Mouse (Mus musculus) right cerebral cortex, postnatal 4 days (tissue): ENCODE results near the gene Cd83.

Source experiments
- DNase-seq: peaks from one replicate; pipeline ENCODE4 v3.0.0-alpha.2; 2022

Cd83 gene

GRCm38 (mm10) chr13:43774605-43775426 lies 9.8 kb upstream of the Cd83 start:
- no peak for DNase-seq

GRCm38 (mm10) chr13:43775427-43775733 lies 9.2 kb upstream of the Cd83 start:
- no peak for DNase-seq

DNA sequence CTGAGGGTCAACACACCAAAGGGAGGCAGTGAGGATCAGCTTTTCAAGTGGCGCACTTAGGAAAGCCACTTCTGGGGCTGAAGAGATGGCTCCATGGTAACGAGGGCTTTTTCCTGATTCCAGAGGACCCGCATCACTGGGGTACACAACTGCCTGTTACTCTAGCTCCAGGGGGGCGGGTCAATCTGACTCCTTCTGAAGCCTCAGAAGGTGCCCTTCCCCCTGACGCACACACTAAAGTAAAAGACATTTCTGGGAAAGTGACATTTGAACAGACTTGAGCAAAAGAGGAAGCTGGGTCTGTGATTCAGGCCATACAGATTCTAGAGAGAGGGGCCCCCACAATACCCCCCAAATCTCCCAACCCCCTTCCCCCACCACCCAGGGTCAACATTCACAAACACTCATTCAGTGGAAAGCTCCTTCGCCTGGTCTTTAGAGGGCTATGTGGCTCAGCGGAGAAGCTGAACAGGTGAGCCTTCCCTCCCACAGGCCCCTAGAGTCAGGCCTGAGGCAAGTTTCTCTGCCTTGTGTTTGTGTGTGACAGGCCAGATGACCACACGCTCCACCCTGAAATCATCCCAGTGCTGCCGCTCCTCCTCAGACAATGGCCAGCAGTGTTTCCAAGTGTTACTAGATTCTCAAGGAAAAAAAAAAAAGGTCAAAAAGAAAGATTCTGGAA lies 7.1 kb upstream of the Cd83 start:
- DNase-seq: no peak

DNA sequence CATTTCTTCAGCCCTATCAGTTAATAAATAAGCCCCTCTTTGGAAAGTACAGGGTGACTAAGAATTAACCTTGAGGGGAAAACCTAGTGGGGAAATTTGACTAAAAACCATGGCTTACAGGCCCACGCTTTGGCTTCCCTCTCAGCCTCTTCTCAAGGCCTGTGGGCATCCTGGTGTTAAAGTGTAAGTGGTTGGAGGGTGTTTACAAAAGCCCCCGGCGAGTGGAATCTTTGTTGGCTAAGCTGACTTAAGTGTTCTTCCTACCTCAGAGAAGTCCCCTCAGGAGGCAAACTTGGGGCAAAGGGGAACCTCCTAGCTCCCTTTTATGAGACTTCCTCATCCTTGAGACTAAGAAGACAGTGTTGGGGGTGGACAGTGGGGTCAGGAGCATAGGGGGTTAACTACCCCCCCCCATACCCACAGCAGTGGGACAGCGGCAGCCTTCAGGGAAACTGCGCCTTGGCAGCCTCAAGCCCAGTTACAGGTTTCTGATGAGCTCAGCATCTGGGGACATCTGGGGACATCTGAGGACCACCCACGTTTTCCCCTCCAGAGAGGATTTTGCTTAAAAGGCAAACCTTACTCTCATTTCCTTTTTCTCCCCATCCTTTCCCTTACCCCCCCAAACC lies 6.4 kb upstream of the Cd83 start:
- DNase-seq: no peak

GRCm38 (mm10) chr13:43778971-43779370 lies 5.6 kb upstream of the Cd83 start:
- DNase-seq: no peak

DNA sequence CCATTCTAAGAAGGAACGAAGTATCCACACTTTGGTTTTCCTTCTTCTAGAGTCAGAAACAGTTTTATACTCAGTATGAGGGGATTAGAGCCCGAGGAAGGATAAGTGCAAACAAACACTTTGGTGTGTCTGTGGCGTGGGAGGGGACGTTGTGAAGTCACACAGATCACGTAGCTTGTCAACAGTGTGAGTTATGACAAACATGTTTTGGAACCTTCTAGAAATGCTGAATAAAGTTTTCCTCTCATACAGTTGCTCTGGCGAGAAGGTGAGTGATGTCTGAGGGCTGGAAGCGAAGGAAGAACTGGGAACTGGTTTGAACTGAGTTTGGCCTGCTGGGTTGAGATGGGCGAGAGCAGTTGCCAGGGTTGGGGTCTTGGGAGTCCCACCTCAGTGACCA lies 4.5 kb upstream of the Cd83 start:
- DNase-seq: no peak

DNA sequence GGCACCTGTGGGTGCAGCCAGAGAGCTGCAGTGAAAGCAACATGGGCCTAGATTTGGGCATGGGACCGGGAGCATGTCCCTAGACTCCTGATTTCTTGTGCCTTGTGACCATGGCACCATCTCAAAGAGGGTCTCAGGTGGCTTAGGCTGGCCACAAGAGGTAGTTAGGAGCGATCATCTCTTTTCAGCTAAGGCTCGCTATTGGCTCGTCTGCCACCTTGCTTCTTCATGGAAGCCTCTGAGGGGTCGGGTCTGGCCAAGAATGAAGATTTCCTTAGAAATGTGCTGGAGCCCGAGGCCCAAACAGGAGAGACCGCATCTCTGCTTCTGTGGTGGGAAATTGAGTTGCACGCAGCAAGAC lies 1.1 kb downstream of the Cd83 start:
- DNase-seq: no peak

DNA sequence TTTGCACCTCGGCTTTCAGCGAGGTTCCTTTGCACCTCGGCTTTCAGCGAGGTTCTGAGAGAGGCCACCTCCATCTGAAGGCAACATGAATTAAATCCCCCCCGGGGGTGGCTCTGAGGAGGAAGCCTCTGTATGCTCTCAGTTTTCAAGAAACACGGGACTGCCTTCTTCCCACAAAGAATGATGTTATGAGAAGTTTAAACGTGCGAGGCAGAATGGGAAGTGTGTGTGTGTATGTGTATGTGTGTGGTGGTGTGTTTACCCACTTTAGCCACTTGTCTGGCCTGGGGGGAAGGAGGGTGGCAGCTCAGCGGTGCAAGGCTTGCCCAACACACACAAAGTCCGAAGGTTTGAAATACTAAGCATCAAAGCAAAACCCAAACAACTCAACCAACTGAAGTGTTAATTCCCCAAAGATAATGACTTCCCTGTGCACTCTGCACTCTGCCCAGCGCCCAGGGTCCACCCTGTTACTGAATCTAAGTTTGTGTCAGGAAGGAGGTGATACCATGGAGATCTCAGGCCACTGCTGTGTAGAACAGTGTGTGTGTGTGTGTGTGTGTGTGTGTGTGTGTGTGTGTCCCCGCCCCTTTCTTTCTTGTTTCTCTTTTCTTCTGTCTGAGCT lies 1.7 kb downstream of the Cd83 start:
- DNase-seq: no peak

DNA sequence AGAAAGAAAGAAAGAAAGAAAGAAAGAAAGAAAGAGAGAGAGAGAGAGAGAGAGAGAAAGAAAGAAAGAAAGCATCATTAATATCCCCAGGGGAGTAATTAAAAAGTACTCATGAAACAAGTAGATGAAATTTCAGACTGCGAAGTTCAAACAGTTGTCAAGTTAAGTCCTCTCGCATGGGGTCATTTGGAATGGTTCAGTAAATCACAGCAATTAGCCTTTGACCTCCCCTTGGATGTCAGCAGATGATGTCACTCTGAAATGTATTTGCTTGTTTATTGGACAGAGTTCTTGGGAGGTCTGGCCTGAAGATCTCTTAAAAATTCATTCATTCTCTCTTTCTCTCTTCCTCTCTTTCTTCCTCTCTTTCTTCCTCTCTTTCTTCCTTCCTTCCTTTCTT lies 2.7 kb downstream of the Cd83 start:
- no peak for DNase-seq

GRCm38 (mm10) chr13:43788071-43788470 lies 3.5 kb downstream of the Cd83 start:
- DNase-seq: no peak

DNA sequence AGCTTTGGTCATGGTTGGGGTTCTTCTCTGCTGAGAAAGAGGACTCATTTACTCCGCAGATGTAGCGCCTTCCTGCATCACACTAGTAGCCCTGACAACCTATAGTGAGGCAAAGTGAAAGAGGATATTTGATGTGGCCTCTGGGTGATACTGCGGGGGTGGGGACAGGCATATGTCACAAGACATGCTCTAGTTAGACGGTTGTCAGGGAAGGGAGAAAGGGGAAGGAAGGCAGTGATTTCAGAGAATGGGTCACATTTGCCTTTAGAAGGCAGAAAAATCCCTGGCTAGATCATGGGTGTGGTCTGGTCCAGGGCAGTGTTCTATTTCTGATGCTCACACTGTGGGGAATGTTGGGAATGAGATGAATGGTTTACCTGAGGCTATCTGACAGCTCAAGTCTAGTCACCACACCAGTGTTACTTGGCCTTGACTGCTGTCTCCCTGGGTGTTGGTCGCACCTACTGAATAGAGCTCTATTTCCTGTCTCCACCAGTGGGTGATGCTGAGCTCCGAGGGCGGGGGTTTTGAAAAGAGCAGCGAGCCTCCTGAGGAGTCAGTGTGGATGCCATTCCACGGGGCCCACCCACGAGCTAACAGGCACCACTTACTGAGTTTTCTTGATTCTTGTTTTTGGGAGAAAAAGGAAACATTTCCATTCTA lies 4.5 kb downstream of the Cd83 start:
- no peak for DNase-seq

DNA sequence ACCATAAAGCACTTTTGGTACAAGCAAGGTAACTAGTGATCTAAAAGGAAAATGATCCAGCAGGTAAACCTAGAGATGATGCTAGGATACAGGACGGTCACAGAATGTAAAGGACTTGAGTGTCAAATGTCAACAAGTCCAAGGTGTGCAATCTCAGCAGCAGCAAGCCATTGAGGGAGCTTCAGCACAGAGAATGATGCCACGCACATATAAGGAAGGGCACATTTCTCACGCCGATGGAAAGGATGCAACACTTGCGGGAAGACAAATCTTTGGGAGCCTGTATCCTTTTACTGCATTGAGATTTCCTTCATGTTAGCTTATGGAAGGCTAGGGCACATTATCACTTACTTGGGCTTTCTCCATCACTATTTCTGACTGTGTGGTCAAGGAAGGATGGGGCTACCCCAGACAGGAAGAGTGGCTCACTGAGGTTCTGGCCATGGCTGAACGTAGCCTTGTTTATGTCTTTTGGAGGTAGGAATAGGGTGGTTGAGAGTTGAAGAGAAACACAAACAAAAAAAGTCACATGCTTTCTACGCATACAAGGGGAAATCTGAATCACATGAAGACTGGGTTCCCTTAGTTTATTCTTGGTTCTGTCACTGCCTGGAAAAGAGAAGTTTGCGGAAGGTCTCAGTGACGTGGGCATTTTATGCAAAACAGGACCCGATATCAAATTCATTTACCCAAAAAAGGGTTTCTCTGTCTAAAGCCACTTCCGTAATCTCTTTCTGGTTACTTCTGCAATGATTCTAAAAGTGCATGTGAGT lies 5.8 kb downstream of the Cd83 start:
- DNase-seq: no peak

- DNase-seq: peak; percentile 49
Measured at GRCm38 (mm10) chr13:43795334-43795733, 10.8 kb downstream of the Cd83 start.

GRCm38 (mm10) chr13:43798655-43799054 lies 14.1 kb downstream of the Cd83 start:
- no peak for DNase-seq

GRCm38 (mm10) chr13:43800136-43800535 lies 15.6 kb downstream of the Cd83 start:
- DNase-seq: no peak

- no peak for DNase-seq
Measured at GRCm38 (mm10) chr13:43801961-43802360, 17.4 kb downstream of the Cd83 start.

DNA sequence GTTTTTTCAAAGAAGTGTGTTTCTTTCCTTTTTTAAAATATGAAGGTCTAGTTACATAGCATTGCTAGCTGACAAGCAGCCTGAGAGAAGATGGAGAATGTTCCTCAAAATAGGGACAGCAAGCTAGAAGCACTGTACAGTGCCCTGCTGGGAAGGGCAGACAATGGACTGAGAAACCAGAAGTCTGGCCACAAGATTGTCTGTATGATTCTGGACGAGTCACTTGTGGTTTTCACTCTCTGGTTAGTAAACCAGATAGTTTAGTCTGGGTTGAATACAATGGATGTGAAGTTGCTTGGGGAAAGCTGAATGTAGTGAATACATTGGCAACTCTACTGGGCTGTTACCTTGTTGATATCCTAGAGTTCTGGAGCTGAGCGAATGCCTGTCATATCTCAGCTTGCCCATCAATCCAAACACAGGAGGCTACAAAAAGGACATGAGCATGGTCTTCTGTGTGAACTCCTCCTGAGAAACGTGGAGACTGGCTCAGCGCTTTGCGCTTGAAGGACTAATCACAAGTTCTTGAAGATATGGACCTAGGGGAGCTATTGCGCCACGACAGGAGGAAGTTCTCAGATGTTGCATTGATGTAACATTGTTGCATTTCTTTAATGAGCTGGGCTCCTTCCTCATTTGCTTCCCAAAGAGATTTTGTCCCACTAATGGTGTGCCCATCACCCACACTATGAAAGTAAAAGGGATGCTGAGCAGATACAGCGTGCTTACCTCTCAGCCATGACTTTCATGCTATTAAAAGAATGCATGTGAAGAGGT lies 18.0 kb downstream of the Cd83 start:
- no peak for DNase-seq

DNA sequence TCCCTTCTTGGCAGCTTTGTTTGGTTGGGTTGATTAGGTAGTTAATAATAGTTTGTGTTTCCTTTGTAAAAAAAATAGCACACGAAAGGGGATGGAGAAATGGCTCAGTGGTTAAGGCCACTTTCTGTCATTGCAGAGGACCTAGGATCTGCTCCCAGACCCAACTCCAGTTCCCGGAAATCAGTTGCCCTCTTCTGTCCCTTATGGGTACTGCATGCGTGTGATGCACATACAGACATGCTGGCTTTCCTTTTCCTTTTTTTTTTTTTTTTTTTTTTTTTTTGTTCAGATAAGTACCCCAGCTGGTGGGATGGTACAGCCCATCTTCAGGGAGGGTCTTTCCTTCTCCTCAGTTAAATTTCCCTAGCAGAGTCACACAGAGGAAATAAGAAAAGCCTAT lies 20.1 kb downstream of the Cd83 start:
- DNase-seq: no peak

- DNase-seq: no peak
Measured at GRCm38 (mm10) chr13:43805159-43805758, 20.7 kb downstream of the Cd83 start.

DNA sequence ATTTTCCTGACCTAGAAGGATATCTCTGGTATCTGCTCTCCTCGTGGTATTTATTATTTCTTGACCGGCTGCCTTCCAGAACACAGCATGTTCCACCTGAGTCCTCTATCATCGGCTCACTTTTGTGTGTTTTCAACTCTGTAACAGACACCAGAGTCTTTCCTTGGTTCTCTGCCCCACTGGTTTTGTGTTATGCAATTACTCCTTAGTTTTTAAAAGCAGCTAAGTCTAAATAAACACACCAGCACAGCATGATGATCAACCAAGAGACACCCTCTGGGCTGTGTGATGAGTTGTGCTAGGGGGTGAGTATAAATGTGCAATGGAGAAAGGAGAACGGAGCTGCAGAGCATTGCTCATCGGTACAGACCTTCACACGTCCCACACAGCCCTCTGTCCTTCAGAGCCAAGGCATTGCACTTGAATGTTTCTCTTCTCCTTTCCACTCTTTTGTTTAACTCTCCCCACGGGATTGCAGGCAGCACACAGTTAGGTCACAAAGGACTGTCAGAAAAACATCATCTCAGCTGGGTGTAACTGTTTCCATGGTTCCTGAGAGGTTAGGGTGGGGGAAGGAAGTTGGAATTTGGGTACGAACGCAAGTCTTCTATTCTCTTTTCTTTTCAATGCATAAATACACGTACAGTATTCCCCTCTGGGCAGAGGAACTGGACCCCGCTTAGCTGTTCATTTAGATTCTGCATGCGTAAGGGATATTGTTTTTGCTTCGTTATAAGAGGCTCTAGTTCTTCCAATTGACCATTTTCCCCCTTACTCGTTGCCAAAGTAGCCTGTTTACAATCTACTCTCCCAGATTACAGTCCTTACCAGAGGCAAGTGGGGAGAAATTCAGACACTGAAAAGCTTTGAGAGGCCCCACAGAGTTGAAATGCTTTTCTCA lies 22.0 kb downstream of the Cd83 start:
- DNase-seq: no peak
